Mouse (Mus musculus): ENCODE measurements around the gene Tmem209. TPM values are rescaled to one million over a fixed set of nuclear protein-coding genes. Genes with fewer than 3 reads are reported as not detected.
A peak's percentile ranks its signal among the peaks of the same experiment; 100 is the strongest.

Tmem209 gene
- polyA plus RNA-seq, 1 experiment from 2014 or later, result 51.6 TPM

DNA sequence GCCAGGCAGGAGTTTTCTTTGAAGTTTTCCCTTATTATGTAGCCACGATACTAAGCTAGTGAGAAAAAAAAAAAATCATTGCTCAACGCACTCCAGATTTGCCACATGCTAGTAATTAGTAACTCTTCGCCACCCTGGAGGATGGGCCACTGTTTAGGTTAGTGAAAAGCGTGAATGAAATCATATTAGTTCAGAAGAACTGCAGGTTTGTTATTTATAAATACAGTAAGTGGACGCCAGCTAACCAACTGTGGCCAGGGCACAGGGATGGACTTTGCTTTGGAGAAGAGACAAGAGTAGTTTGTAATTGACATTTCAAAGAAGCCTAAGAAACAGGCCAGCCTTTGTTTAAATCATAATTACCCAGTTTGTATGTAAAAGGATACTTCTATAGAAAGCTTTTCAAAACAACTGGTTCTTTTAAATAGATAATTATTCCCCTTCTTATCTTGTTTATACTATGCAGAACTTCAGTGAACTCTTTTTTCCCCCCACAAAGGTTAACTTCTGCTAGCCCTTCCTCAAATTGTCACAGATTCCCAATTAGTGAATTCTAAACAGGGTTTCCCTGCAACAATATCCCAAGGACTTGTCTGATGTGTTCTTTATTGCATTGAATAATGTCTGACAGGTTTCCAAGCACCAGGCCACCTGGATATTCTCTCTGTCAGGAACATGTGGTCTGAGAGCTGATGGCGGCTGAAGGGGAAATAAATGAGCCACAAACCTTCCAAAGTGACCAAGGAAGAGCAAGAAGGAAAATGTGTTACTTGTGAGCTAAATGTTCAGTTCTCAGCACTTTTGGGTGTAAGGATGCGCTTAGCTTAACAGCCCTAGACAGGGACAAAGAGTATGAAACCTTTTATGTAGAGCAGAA, 16.1 kb upstream of the Tmem209 start:
- Histone ChIP-seq H3K27ac (peak overlapping the region; percentile 98), H3K4me3 (peak overlapping the region; percentile 13; the same call in 1 of the 2 replicates), H3K36me3 (no peaks in the 10 kb centered on the region), H3K4me1 (peaks cover 66% of the 10 kb centered on the region), H3K27me3 (ENCODE audit: low read depth, poor library complexity, severe bottlenecking) (no peaks in the 10 kb centered on the region), H3K9me3 (replicated peaks) (no peaks in the 10 kb centered on the region)
- 16% methylated on average over 7 of the region's 7 CpGs for WGBS
- peak; percentile 74 for DNase-seq (ENCODE audit: low spot score)

DNA sequence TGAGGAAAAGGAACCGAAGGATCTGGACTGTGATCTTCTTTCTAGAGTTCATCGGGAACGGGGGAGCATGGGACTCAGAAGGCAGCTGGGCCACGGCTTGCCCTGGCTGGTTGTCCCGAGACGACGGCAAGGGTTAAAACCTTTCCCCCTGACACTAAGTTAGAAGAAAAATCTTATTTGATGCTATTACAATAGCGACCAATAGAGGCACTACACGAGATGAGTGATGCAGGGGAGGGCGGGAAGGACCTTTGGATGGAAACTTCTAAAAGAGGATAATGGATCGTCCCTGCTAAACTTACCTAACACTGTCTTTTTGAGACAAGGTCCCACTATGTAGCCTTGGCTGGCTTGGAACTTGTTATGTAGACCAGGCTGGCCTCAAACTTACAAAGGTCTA, 10.8 kb upstream of the Tmem209 start:
- no peaks in the 10 kb centered on the region for H3K27me3 ChIP-seq (ENCODE audit: low read depth, poor library complexity, severe bottlenecking)
- H3K4me3 ChIP-seq, result no peak overlapping the region
- no peaks in the 10 kb centered on the region for H3K9me3 ChIP-seq (replicated peaks)
- WGBS, result 72% methylated on average over 11 of the region's 11 CpGs
- no peak for DNase-seq (ENCODE audit: low spot score)
- H3K4me1 ChIP-seq, result peaks cover 24% of the 10 kb centered on the region
- H3K27ac ChIP-seq, result peak overlapping the region; percentile 98; the same call in 1 of the 2 replicates
- no peaks in the 10 kb centered on the region for H3K36me3 ChIP-seq

DNA sequence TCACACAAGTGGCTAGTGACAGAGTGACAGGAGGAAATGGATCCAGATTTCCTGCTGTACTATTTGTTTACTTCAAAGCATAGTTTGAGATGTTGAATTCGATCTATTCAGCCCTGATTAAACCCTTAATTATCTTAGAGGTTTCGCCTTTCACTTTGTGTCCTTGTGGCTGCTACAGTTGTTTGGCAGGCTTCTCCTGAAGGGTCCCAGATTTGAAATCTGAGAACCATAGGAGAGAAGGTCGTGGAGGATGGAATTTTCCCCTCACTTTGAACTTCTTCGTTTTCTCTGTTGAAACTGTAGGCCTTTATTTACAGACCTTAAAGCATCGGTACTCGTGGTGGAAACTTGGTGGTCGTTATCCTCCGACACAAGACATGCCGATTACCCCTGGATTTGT, 4.7 kb upstream of the Tmem209 start:
- no peaks in the 10 kb centered on the region for H3K36me3 ChIP-seq
- DNase-seq (ENCODE audit: low spot score), result no peak
- H3K4me3 ChIP-seq, result no peak overlapping the region
- H3K9me3 ChIP-seq (replicated peaks), result no peaks in the 10 kb centered on the region
- H3K27me3 ChIP-seq (ENCODE audit: low read depth, poor library complexity, severe bottlenecking), result no peaks in the 10 kb centered on the region
- peaks cover 42% of the 10 kb centered on the region for H3K4me1 ChIP-seq
- peak overlapping the region; percentile 85 for H3K27ac ChIP-seq
- WGBS, result 5% methylated on average over 9 of the region's 9 CpGs

DNA sequence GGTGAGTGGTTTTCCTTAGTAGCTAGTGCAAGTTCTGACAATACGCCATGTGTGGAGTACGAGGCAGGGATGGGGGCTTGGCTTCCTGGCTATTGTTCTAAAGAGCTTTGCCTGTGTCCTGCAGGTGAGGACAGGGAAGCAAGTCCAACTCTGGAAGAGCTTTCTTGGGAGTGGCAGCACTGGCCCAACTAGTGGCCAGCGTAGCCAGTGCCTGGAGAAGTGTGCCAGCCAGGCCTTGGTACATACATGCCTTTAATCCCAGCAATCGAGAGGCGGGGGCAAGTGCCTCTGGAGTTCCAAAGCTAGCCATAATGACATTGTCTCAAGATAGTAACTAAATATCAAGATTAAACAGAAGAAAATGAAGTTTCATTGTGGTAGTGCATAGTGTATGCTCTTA, 708 bp upstream of the Tmem209 start:
- no peak for DNase-seq (ENCODE audit: low spot score)
- Histone ChIP-seq H3K4me1 (peaks cover 37% of the 10 kb centered on the region), H3K27ac (peak overlapping the region; percentile 98), H3K36me3 (peaks cover 24% of the 10 kb centered on the region), H3K27me3 (ENCODE audit: low read depth, poor library complexity, severe bottlenecking) (no peaks in the 10 kb centered on the region), H3K4me3 (peak overlapping the region; percentile 65), H3K9me3 (replicated peaks) (no peaks in the 10 kb centered on the region)
- 70% methylated on average over 5 of the region's 5 CpGs for WGBS

DNA sequence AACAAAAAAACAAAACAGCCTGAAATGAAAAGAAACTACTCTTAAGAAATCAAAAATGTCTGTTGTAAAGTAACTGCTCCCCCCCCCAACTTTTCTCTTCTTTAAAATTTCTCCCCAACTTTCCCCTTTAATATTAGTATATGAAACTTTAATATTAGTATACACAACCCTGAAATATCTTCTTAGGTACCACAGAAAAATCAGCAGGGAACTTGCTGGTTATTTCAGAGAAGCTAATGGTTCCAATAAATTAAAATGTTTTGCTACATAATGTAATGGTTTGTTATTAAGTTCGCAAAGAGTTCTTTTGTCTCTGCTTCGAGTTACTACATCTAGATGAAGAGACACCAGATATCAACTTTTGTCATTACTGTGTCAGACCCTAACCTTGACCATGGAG, 759 bp downstream of the Tmem209 start:
- Histone ChIP-seq H3K36me3 (peaks cover 37% of the 10 kb centered on the region), H3K4me3 (peak overlapping the region; percentile 65), H3K27ac (peak overlapping the region; percentile 98), H3K4me1 (peaks cover 22% of the 10 kb centered on the region), H3K9me3 (replicated peaks) (no peaks in the 10 kb centered on the region), H3K27me3 (ENCODE audit: low read depth, poor library complexity, severe bottlenecking) (no peaks in the 10 kb centered on the region)
- WGBS, result 12% methylated on average over 2 of the region's 2 CpGs
- no peak for DNase-seq (ENCODE audit: low spot score)

DNA sequence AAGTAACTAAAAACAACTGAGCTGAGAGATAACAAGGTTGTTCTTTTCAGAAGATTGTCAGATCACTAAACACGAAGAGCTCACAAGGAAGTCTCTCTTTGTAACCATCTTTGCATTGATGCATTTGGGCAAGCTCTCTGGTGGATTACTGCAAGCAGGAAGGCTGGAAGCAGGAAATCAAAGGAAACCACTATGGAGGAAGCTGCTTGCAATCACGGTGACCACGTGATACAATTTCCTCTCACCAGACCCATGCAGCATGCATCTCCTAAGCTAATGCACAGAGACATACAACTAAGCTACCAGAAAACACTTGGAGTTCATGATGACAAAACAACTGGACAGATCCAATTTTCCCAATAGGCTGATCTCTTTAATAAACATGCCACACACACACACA, 10.5 kb downstream of the Tmem209 start:
- H3K9me3 ChIP-seq (replicated peaks), result no peaks in the 10 kb centered on the region
- no peak overlapping the region for H3K4me3 ChIP-seq
- H3K4me1 ChIP-seq, result 0 out of 2 replicates have a peak, but pooled peaks cover 2% of the 10 kb centered on the region
- 79% methylated on average over 3 of the region's 3 CpGs for WGBS
- peaks cover 95% of the 10 kb centered on the region for H3K36me3 ChIP-seq
- DNase-seq (ENCODE audit: low spot score), result no peak
- no peak overlapping the region for H3K27ac ChIP-seq
- no peaks in the 10 kb centered on the region for H3K27me3 ChIP-seq (ENCODE audit: low read depth, poor library complexity, severe bottlenecking)

DNA sequence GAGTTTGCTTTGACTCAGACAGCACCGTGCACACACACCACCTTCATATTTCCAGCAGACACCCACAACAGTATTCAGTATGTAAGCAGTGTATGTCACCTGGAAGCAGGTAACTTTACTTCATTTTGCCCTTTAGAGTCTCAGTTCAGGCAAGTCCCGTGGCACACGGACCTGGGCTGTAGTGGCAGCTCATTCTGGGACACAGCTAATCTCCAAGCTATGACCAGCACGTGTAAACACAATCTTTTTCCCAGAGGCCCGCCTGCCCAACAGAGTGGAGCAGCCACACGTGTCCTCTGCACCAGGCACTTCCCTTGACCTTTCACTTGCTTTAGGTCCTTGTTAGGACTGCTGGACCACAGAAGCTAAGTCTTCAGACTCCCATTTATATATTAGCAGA, 23.1 kb downstream of the Tmem209 start:
- no peak overlapping the region for H3K4me3 ChIP-seq
- peaks cover 100% of the 10 kb centered on the region for H3K36me3 ChIP-seq
- WGBS, result 93% methylated on average over 6 of the region's 6 CpGs

DNA sequence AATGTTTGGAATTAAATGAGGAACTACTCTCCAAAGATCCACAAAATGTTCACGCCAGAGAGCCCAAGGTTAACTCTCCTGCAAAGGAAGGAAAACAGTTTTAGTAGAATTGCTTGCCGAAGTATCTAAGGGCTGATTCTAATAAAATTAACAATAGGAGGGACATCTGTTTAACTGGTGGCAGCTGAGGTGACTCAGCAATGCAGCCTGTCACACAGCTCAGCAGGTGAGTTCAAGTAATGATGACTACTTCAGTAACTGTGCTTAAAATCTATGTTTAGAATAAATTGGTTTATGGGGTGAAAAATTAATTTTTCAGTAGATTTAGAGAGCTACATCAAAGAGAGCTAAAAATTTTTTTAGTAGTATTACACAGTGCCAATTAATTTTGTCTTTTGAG, 26.7 kb downstream of the Tmem209 start:
- Histone ChIP-seq H3K4me3 (no peak overlapping the region), H3K27me3 (ENCODE audit: low read depth, poor library complexity, severe bottlenecking) (no peaks in the 10 kb centered on the region), H3K36me3 (peaks cover 100% of the 10 kb centered on the region), H3K4me1 (no peaks in the 10 kb centered on the region), H3K9me3 (replicated peaks) (no peaks in the 10 kb centered on the region), H3K27ac (no peak overlapping the region)
- WGBS, result 89% methylated on average over 2 of the region's 2 CpGs
- DNase-seq (ENCODE audit: low spot score), result no peak

More for the DNA sequence above, 23.1 kb downstream of the Tmem209 start:
- H3K9me3 ChIP-seq (replicated peaks), result no peaks in the 10 kb centered on the region
- H3K4me1 ChIP-seq, result no peaks in the 10 kb centered on the region
- no peak overlapping the region for H3K27ac ChIP-seq
- DNase-seq (ENCODE audit: low spot score), result no peak
- no peaks in the 10 kb centered on the region for H3K27me3 ChIP-seq (ENCODE audit: low read depth, poor library complexity, severe bottlenecking)

DNA sequence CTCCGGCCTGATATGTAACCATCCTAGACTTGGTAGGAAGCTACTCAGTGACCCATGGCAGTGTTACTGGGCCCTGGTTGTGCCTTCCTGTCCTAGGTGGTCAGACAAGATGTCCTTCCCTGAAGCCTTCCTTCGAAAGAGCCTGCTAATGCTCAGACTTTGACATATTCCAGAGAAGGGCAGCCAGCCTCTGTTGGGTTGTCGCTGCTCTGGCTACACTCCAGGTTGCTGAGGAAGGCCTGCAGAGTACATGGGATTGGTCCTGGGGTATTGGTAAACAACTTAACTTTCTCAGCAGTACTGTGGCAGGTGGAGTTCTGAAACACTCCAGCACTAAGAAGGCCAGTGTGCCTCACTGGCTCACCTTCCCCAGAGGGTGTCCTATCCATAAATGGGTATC, 30.2 kb downstream of the Tmem209 start:
- WGBS, result 95% methylated on average over 3 of the region's 3 CpGs
- no peak for DNase-seq (ENCODE audit: low spot score)

DNA sequence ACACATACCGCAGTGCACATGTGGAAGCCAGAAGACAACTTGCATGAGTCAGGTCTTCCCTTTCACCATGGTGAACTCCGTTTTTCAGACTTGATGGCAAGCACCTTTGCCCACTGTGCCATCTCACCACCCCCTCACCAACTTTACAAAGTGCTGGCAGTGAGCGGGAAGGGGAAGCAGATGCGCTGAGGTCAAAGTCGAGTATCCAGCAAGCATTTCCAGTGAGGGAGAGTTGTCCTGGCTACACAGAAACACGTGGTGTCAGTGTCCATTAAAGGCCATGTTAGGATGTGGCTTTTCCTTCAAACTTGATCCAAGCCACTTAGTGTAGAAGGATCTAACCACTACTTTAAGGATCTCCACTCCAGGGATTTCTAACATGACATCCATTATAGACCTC, 31.8 kb downstream of the Tmem209 start:
- H3K4me1 ChIP-seq, result peaks cover 7% of the 10 kb centered on the region; the same call in 1 of the 2 replicates
- H3K36me3 ChIP-seq, result peaks cover 68% of the 10 kb centered on the region
- H3K9me3 ChIP-seq (replicated peaks), result no peaks in the 10 kb centered on the region
- H3K27ac ChIP-seq, result no peak overlapping the region
- no peak overlapping the region for H3K4me3 ChIP-seq
- DNase-seq (ENCODE audit: low spot score), result no peak
- WGBS, result 89% methylated on average over 6 of the region's 6 CpGs
- H3K27me3 ChIP-seq (ENCODE audit: low read depth, poor library complexity, severe bottlenecking), result no peaks in the 10 kb centered on the region

More for the DNA sequence above, 30.2 kb downstream of the Tmem209 start:
- Histone ChIP-seq H3K9me3 (replicated peaks) (no peaks in the 10 kb centered on the region), H3K27ac (no peak overlapping the region), H3K36me3 (peaks cover 85% of the 10 kb centered on the region), H3K27me3 (ENCODE audit: low read depth, poor library complexity, severe bottlenecking) (no peaks in the 10 kb centered on the region), H3K4me1 (peaks cover 7% of the 10 kb centered on the region; the same call in 1 of the 2 replicates), H3K4me3 (no peak overlapping the region)

DNA sequence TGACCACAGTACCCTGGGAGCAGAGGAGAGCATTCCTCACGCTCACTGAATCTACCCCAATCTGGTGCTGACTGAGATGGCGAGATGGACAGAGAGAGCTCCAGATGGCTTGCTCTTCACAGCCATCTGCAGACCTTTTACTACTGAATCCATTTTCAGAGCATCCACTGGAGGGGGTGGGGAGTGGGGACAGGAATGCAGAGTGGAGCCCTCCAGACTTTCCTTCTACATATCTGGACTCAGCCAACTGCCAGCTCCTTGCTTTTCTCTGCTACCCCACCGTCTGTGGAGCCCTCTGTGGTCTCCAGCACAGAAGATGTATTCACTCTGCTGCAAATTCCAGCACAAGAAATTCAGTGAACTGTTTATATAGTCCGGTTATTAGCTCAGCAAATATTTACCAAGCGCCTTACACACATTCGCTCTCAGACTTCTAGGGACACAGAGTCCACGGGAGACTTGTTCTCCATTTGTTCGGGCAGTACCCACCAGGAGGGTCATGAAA, 32.3 kb downstream of the Tmem209 start:
- no peaks in the 10 kb centered on the region for H3K27me3 ChIP-seq (ENCODE audit: low read depth, poor library complexity, severe bottlenecking)
- H3K36me3 ChIP-seq, result peaks cover 63% of the 10 kb centered on the region
- H3K27ac ChIP-seq, result no peak overlapping the region
- peaks cover 7% of the 10 kb centered on the region; the same call in 1 of the 2 replicates for H3K4me1 ChIP-seq
- DNase-seq (ENCODE audit: low spot score), result no peak
- WGBS, result 90% methylated on average over 8 of the region's 8 CpGs
- no peaks in the 10 kb centered on the region for H3K9me3 ChIP-seq (replicated peaks)
- no peak overlapping the region for H3K4me3 ChIP-seq

DNA sequence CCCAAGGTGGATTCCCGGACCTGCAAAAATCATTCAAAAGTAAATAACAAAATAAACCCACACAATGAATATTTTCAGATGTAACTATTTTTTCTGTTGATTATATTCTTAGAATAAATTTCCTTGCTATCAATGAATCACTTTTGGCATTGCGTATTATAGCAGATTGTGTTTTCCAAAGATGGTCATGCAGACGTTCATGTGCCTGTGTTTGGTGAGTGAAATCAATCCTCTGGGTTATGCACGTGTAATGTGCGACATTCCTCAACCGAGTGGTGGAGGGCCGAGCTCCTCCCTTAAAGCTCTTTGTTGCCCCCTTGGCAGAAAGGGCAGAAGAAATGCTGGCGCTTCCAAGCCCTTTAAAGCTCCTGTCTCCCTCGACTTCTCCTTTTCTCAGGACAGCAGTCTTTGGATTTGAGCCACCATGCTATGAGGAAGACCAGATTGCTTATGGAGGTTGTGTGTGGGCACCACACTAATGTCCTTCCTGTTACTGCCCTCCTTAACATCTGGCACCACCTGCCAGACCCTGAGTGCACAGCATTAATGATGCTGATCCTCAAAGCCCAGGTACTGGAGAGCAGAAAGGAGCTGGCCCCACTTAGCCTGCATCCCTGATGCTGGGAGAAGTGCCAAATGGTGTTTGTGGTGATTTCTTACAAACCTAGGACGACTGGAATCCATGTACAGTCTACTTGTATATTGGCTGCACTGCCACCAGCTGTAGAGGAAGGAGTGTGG, 33.4 kb downstream of the Tmem209 start:
- no peaks in the 10 kb centered on the region for H3K9me3 ChIP-seq (replicated peaks)
- no peak overlapping the region for H3K4me3 ChIP-seq
- 70% methylated on average over 10 of the region's 10 CpGs for WGBS
- no peak for DNase-seq (ENCODE audit: low spot score)
- peaks cover 53% of the 10 kb centered on the region for H3K36me3 ChIP-seq
- peaks cover 7% of the 10 kb centered on the region; the same call in 1 of the 2 replicates for H3K4me1 ChIP-seq
- H3K27ac ChIP-seq, result no peak overlapping the region
- H3K27me3 ChIP-seq (ENCODE audit: low read depth, poor library complexity, severe bottlenecking), result no peaks in the 10 kb centered on the region

DNA sequence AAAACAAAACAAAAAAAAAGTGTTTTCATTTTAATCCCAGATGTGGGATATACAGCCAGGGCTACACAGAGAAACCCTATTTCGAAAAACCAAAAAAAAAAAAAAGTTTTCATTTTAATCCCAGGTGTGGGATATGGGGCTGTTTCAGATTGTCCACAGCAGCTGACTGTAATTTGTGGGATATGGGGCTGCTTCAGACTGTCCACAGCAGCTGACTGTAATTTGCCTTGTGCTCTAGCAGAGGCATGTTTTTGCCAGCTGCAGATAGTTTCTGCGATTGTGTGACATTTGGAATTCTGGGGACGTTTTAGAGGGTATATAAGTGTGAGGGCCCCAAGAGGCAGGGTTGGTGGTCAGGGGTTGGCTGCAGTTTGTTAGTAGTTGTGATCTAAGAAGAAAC, 37.9 kb downstream of the Tmem209 start:
- 80% methylated on average over 3 of the region's 3 CpGs for WGBS
- Histone ChIP-seq H3K4me1 (peaks cover 36% of the 10 kb centered on the region), H3K9me3 (replicated peaks) (no peaks in the 10 kb centered on the region), H3K4me3 (no peak overlapping the region), H3K36me3 (peaks cover 8% of the 10 kb centered on the region), H3K27ac (0 out of 2 replicates have a peak overlapping the region, but pooled peaks have one; percentile 37), H3K27me3 (ENCODE audit: low read depth, poor library complexity, severe bottlenecking) (no peaks in the 10 kb centered on the region)
- DNase-seq (ENCODE audit: low spot score), result no peak

All from limb, embryonic 10.5 days (tissue).